Mouse (Mus musculus) liver, embryonic 13.5 days (tissue): ENCODE results near the gene Junb. TPM values are rescaled to one million over a fixed set of nuclear protein-coding genes. Genes with fewer than 3 reads are reported as not detected.

Source experiments
- ATAC-seq: fragments of 200-750 bp; cut with Nextera tagmentation; 2 replicates; pipeline ENCODE4 v1.8.0; 2017; ENCODE audit warnings: low read depth, mild to moderate bottlenecking, moderate number of reproducible peaks, moderate library complexity
- DNase-seq: peaks from one replicate; pipeline ENCODE4 v3.0.0; 2022
- H3K27ac ChIP-seq: fragments of 300-500 bp; sonication (generic); 2 replicates; pipeline ENCODE4 v1.5.1; 2015; ENCODE audit warnings: moderate library complexity, mild to moderate bottlenecking, inconsistent platforms
- H3K27me3 ChIP-seq: fragments of 300-500 bp; sonication (generic); 2 replicates; pipeline ENCODE4 v1.6.1; 2015; ENCODE audit warnings: mild to moderate bottlenecking, inconsistent platforms
- H3K36me3 ChIP-seq: fragments of 300-500 bp; sonication (generic); 2 replicates; pipeline ENCODE4 v1.6.1; 2015; ENCODE audit warnings: mild to moderate bottlenecking, inconsistent platforms
- H3K4me1 ChIP-seq: fragments of 300-500 bp; sonication (generic); replicated peaks from 2 replicates; pipeline ENCODE4 v1.6.1; 2015; ENCODE audit warnings: inconsistent platforms
- H3K4me2 ChIP-seq: fragments of 300-500 bp; sonication (generic); 2 replicates; pipeline ENCODE4 v1.6.1; 2015; ENCODE audit warnings: inconsistent platforms, mild to moderate bottlenecking, moderate library complexity
- H3K4me3 ChIP-seq: fragments of 300-500 bp; sonication (generic); replicated peaks from 2 replicates; pipeline ENCODE4 v1.5.1; 2015; ENCODE audit warnings: mild to moderate bottlenecking, inconsistent platforms
- H3K9ac ChIP-seq: fragments of 300-500 bp; sonication (generic); 2 replicates; pipeline ENCODE4 v1.6.1; 2015; ENCODE audit warnings: mild to moderate bottlenecking, inconsistent platforms
- H3K9me3 ChIP-seq: fragments of 300-500 bp; sonication (generic); replicated peaks from 2 replicates; pipeline ENCODE4 v1.6.1; 2016; ENCODE audit warnings: inconsistent platforms
- whole genome bisulfite sequencing: fragments of 180-500 bp; shearing (Covaris S2); methylation state at CpG from one replicate; pipeline ENCODE4 v1.1.7; 2015; ENCODE audit not compliant: insufficient replicate concordance; 5-methylcytosine and 5-hydroxymethylcytosine counted together
- polyA plus RNA-seq: library from polyadenylated mRNA; unstranded; fragments of >200 nt; fragmentation: Nextera tagmentation; extraction: Ambion mirVana; gene quantifications from 2 replicates; pipeline ENCODE4 v1.2.1, GENCODE M21; 2015

The Junb gene
- polyA plus RNA-seq: 12.2 and 15.3 TPM in 2 replicates

DNA sequence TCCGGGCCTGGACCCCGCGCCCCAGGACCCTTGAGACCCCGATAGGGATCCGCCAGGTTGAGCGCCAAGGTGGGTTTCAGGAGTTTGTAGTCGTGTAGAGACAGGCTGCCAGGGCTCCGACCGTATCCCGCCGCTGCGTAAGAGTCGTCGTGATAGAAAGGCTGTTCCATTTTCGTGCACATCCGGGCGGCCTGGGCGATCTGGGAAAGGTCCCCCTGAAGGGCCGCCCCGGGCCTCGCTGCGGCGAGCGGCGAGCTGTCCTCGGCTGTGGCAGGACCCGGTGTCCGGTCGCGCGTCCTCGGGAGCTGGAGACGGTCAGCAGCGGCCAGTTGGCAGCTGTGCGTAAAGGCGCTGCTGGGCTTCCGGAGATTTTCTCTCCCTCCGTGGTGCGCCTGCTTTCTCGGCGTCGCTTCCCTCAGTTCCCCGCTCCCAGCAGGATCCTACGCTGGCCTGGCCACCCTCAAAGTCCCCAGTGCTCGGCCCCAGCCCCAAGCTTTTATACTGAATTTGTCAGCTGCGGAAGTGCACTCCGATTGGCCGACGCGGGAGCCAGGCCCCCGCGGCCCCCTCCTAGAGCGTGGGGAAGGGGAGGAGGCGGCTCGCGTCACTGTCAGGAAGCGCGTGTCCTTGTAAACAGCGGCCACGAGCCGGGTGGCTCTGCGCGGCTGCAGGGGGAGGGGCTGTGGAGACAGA, at the start of gene Junb:
Gene Junb, minus strand, starts transcription at position 471 of the 693 bp plus-strand sequence.
- Histone ChIP-seq H3K4me2 (peak within 1 kb of the TSS; percentile 99), H3K27me3 (no peaks in the 10 kb centered on the region), H3K9me3 (no peaks in the 10 kb centered on the region), H3K4me1 (peaks cover 99% of the 10 kb centered on the region), H3K4me3 (peak within 1 kb of the TSS; percentile 76), H3K27ac (peak within 1 kb of the TSS; percentile 99), H3K36me3 (peaks cover 19% of the 10 kb centered on the region), H3K9ac (peak within 1 kb of the TSS; percentile 96)
- DNase-seq: peak; percentile 82
- under 1% methylated on average over 63 of the region's 63 CpGs for WGBS
- ATAC-seq: peak; percentile 26

GRCm38 (mm10) chr8:85027922-85028321, 49.4 kb upstream of the Junb start:
- peak overlapping the region; percentile 100 for H3K9ac ChIP-seq
- DNase-seq (no peak), ATAC-seq (no peak)
- H3K4me3 ChIP-seq: peak overlapping the region; percentile 100
- H3K4me2 ChIP-seq: peak overlapping the region; percentile 92
- WGBS: 22% methylated on average over 2 of the region's 2 CpGs
- no peaks in the 10 kb centered on the region for H3K9me3 ChIP-seq
- H3K4me1 ChIP-seq: peaks cover 61% of the 10 kb centered on the region
- peak overlapping the region; percentile 97 for H3K27ac ChIP-seq
- H3K27me3 ChIP-seq: no peaks in the 10 kb centered on the region
- H3K36me3 ChIP-seq: peaks cover 55% of the 10 kb centered on the region

GRCm38 (mm10) chr8:85027516-85027855, 49.0 kb upstream of the Junb start:
- WGBS: under 1% methylated on average over 13 of the region's 13 CpGs

DNA sequence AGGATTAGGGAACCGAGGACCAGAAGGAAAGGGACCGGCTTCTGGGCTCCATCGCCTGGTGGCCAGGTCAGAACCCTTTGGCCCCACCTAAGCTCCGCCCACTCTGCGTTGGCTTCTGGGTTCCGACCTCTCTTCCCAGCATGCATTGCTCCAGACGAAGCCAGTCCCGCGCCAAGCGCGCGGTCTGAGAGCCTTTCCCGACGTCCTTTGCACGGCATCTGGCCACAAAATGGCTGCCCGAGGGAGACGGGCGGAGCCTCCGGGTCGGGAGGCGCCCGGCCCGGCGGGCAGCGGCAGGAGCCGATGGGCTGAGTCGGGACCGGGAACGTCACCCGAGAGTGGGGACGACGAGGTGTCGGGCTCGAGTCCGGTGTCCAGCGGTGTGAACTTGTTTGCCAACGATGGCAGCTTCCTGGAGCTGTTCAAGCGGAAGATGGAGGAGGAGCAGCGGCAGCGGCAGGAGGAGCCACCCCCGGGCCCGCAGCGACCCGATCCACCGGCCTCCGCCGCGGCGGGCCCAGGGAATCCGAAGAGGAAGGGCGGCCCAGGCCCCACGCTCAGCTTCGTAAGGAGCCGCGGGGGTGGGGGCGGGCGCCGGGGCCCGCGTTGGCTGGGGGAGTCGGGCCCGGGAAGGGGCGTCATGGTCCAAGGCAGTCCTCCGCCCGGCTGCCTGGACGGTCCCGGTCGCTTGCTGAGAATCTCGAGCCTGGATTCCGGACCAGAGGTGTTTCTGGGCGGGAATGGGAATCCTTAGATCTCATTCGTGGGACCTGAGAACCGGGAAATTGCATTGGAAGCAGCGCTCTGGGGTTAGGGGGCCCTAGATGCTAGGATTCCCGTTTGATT, 48.4 kb upstream of the Junb start, which contains the start of gene Trir:
Gene Trir, plus strand, starts transcription at position 154 of the 846 bp plus-strand sequence.
- Histone ChIP-seq H3K4me1 (peaks cover 55% of the 10 kb centered on the region), H3K36me3 (peaks cover 55% of the 10 kb centered on the region), H3K27me3 (no peaks in the 10 kb centered on the region), H3K9ac (peak within 1 kb of the TSS; percentile 100), H3K4me3 (peak within 1 kb of the TSS; percentile 100), H3K4me2 (peak within 1 kb of the TSS; percentile 92), H3K27ac (peak within 1 kb of the TSS; percentile 97), H3K9me3 (no peaks in the 10 kb centered on the region)
- ATAC-seq (peak; percentile 80), DNase-seq (peak; percentile 97)
- under 1% methylated on average over 73 of the region's 75 CpGs for WGBS

More at GRCm38 (mm10) chr8:85027516-85027855, 49.0 kb upstream of the Junb start:
- peaks cover 55% of the 10 kb centered on the region for H3K36me3 ChIP-seq
- ATAC-seq (no peak), DNase-seq (no peak)
- H3K4me1 ChIP-seq: peaks cover 59% of the 10 kb centered on the region
- H3K9me3 ChIP-seq: no peaks in the 10 kb centered on the region
- peak overlapping the region; percentile 97 for H3K27ac ChIP-seq
- peak overlapping the region; percentile 100 for H3K9ac ChIP-seq
- peak overlapping the region; percentile 100 for H3K4me3 ChIP-seq
- H3K4me2 ChIP-seq: peak overlapping the region; percentile 92
- no peaks in the 10 kb centered on the region for H3K27me3 ChIP-seq

DNA sequence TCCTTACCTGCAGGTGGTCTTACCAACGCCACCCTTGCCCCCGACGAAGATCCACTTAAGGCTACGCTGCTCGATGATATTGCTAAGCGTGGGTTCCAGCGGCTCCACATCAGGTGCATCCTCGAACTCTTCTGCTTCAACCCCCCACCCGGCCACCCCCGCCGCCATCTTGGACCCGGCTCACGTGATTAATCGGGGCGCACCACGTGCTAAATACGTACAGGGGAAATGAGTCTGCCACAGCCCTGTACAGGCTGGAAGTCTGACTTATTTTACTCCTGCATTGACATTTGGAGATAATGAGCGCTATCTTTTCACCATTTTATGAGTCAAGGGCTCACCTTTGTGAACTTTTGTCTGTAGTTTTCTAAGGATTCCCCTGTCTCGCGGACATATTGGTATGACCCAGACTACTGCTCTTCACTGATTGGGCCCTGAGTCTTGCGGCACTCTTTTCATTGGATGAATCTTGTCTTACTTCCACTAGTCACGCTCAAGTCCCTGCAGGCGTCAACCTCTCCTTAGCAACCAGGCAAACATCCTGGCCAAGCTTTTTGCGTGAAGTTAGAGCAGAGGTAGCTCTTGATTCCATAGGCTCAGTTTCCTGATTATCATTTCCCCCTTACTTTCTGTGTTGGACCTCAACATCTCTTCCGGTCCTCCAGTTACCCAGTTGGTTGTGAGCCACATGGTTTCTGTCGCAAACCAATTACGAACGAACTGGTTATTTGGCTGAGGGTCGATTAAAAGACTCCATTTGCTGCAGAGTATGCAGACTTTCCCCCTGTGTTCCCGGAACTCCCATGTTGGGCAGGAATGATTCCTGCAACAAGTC, 46.8 kb upstream of the Junb start, which contains the start of gene Asna1:
Gene Asna1, minus strand, starts transcription at position 184 of the 835 bp plus-strand sequence.
- Histone ChIP-seq H3K36me3 (peaks cover 56% of the 10 kb centered on the region), H3K4me3 (peak within 1 kb of the TSS; percentile 100), H3K4me2 (peak within 1 kb of the TSS; percentile 92), H3K9me3 (no peaks in the 10 kb centered on the region), H3K4me1 (peaks cover 54% of the 10 kb centered on the region), H3K27ac (peak within 1 kb of the TSS; percentile 92), H3K9ac (peak within 1 kb of the TSS; percentile 100), H3K27me3 (no peaks in the 10 kb centered on the region)
- 2% methylated on average over 30 of the region's 30 CpGs for WGBS
- ATAC-seq (peak; percentile 82), DNase-seq (peak; percentile 77)

DNA sequence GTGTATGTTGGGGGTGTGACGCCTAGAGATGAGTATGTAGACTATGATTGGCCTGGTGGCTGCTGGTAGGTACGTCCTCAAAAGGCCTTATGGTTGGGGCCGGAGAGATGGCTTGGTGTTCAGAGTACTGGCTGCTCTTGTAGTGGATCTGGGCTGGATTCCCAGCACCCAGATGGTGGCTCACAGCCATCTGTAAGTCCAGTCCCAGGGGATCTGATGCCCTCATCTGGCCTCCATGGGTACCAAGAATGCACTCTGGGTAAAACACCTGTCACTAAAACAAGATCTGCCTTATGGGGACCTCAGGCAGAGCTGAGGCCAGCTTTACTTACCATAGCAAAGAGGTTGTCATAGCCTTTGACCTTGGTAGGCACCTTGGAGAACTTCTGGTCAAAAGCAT, 45.3 kb upstream of the Junb start:
- no peak overlapping the region for H3K27ac ChIP-seq
- ATAC-seq (no peak), DNase-seq (no peak)
- no peaks in the 10 kb centered on the region for H3K27me3 ChIP-seq
- peaks cover 40% of the 10 kb centered on the region for H3K4me1 ChIP-seq
- H3K4me3 ChIP-seq: peak overlapping the region; percentile 100
- no peaks in the 10 kb centered on the region for H3K9me3 ChIP-seq
- peak overlapping the region; percentile 92 for H3K4me2 ChIP-seq
- peaks cover 56% of the 10 kb centered on the region for H3K36me3 ChIP-seq
- WGBS: 83% methylated on average over 3 of the region's 3 CpGs
- H3K9ac ChIP-seq: peak overlapping the region; percentile 83; the same call in 1 of the 2 replicates

DNA sequence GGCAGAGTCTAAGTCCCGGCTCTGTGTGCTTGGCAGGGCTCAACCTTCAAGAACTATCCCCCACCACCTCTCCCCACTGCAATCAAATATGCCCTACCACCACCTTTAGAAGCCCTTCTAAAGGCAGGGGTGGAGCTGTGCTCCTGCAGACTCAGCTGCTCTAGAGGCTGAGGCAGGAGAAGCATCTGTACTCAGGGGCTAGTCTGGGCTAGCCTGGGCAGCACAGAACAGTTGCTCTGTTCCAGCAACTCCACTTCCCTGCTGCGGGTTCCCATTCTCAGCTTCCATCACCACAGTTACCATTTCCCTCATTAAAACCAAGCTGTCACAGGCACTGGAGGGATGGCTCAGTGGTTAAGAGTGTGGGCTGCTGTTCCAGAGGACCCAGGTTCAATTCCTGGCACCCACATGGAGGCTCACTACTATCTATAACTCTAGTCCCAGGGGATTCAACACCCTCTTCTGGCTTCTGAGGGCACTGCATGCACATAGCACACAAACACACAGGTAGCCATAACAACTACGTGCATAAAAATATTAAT, 43.1 kb upstream of the Junb start:
- Histone ChIP-seq H3K27me3 (no peaks in the 10 kb centered on the region), H3K36me3 (peaks cover 70% of the 10 kb centered on the region), H3K4me3 (no peak overlapping the region), H3K4me2 (no peak overlapping the region), H3K9me3 (no peaks in the 10 kb centered on the region), H3K4me1 (peaks cover 28% of the 10 kb centered on the region), H3K27ac (no peak overlapping the region), H3K9ac (no peak overlapping the region)
- DNase-seq (no peak), ATAC-seq (no peak)
- 92% methylated on average over 3 of the region's 3 CpGs for WGBS

GRCm38 (mm10) chr8:85017209-85017608, 38.7 kb upstream of the Junb start:
- ATAC-seq (no peak), DNase-seq (no peak)
- no peak overlapping the region for H3K27ac ChIP-seq
- peaks cover 51% of the 10 kb centered on the region for H3K36me3 ChIP-seq
- 61% methylated on average over 5 of the region's 5 CpGs for WGBS
- H3K9ac ChIP-seq: no peak overlapping the region
- H3K27me3 ChIP-seq: peaks cover 30% of the 10 kb centered on the region
- peaks cover 4% of the 10 kb centered on the region; the same call in 1 of the 2 replicates for H3K4me1 ChIP-seq
- H3K4me2 ChIP-seq: no peak overlapping the region
- H3K9me3 ChIP-seq: no peaks in the 10 kb centered on the region
- no peak overlapping the region for H3K4me3 ChIP-seq

DNA sequence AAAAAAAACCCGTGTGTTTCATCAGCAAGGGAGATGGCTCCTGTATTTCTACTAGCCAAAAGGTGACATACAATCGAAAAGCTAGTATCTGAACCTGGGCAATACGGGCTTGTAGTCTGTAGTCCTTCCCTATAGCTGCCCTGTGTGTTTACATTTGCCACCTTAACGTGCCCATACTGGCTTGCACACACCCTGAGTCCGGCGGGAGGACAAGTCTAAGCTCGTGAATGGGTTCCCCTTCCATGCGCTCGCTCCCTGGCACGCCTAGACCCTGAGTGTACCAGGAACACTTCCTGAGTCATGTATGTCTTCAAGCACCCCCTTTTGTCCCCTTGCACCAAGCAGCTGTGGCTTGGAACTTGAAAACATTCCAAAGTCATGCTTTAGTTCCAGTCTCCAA, 38.2 kb upstream of the Junb start:
- WGBS: 59% methylated on average over 10 of the region's 10 CpGs
- Histone ChIP-seq H3K9ac (no peak overlapping the region), H3K27me3 (peaks cover 34% of the 10 kb centered on the region), H3K4me2 (no peak overlapping the region), H3K4me1 (peaks cover 4% of the 10 kb centered on the region; the same call in 1 of the 2 replicates), H3K4me3 (no peak overlapping the region), H3K27ac (no peak overlapping the region), H3K36me3 (peaks cover 46% of the 10 kb centered on the region), H3K9me3 (no peaks in the 10 kb centered on the region)
- no peak for ATAC-seq
- DNase-seq: no peak

GRCm38 (mm10) chr8:85014431-85014830, 35.9 kb upstream of the Junb start, which contains the start of gene Best2:
Gene Best2 (minus strand): TSS chr8:85014531.
- Histone ChIP-seq H3K27me3 (peaks cover 51% of the 10 kb centered on the region), H3K4me3 (peak within 1 kb of the TSS; percentile 29), H3K9me3 (no peaks in the 10 kb centered on the region), H3K36me3 (peaks cover 24% of the 10 kb centered on the region), H3K9ac (0 out of 2 replicates have a peak within 1 kb of the TSS, but pooled peaks have one; percentile 45), H3K4me1 (peaks cover 4% of the 10 kb centered on the region; the same call in 1 of the 2 replicates), H3K27ac (no peak within 1 kb of the TSS), H3K4me2 (peak within 1 kb of the TSS; percentile 59)
- ATAC-seq: no peak
- WGBS: 57% methylated on average over 2 of the region's 2 CpGs
- no peak for DNase-seq
